Mouse (Mus musculus): ENCODE data around the gene Fosb. TPM values are rescaled to one million over a fixed set of nuclear protein-coding genes. Genes with fewer than 3 reads are reported as not detected.

The Fosb gene
- total and polyA plus RNA-seq, 2 experiments = 0.06 to 0.09 TPM

DNA sequence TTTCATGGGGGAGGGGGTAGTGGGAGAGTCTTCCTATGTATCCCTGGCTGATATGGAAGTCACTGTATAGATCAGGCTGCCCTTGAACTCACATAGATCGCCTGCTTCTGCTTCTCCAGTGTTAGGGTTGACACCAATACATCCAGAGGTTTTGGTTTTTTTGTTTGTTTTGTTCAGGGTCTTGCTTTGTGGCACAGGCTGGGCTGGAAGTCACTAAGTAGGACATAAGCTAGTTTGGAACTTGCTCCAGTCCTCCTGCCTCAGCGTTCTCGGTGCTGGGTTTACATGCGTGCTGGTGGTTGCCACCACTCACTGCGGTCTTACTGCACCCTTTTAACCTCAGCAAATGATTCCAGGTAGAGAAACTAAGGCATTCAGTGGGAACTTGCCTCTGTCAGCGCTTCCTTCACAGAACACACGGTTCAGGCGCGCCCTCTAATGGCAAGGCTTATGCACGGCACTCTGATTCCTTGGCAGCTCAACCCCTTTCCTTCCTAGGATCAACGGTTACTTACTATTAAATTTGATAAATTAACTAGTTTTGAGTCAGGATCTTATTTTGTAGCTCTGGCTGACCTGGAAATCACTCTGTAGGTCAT lies 33.5 kb upstream of the Fosb start:
- no peak overlapping the region for H3K27ac ChIP-seq (replicated peaks; ENCODE audit: insufficient read depth, low read depth, low read length)
- no peak overlapping the region for H3K4me3 ChIP-seq (ENCODE audit: insufficient read depth, low read depth, low read length)
- H3K27me3 ChIP-seq (ENCODE audit: control insufficient read depth, insufficient read depth, low read length) = 0 out of 2 replicates have a peak, but pooled peaks cover 2% of the 10 kb centered on the region
- WGBS = 0% methylated on average over 11 of the region's 11 CpGs
- H3K79me2 ChIP-seq (ENCODE audit: control insufficient read depth, insufficient read depth, low read length) = no peaks in the 10 kb centered on the region
- TF ChIP-seq CTCF (IDR thresholded peaks at IDR 0.05; ENCODE audit: low read depth, low read length) = peak; percentile 96
- no peak for TF ChIP-seq POLR2A (IDR thresholded peaks at IDR 0.05; ENCODE audit: extremely low read depth, insufficient read depth, low read length)
- peaks cover 1% of the 10 kb centered on the region; the same call in 1 of the 2 replicates for H3K4me1 ChIP-seq (ENCODE audit: control insufficient read depth, insufficient read depth, low read length)
- peak overlapping the region; percentile 41; the same call in 1 of the 2 replicates for H3K9ac ChIP-seq (ENCODE audit: low read depth, low read length)
- DNase-seq (ENCODE audit: extremely low read depth, low read depth, low spot score) = peak; percentile 64
- H3K36me3 ChIP-seq (ENCODE audit: control insufficient read depth, insufficient read depth, low read length) = no peaks in the 10 kb centered on the region

DNA sequence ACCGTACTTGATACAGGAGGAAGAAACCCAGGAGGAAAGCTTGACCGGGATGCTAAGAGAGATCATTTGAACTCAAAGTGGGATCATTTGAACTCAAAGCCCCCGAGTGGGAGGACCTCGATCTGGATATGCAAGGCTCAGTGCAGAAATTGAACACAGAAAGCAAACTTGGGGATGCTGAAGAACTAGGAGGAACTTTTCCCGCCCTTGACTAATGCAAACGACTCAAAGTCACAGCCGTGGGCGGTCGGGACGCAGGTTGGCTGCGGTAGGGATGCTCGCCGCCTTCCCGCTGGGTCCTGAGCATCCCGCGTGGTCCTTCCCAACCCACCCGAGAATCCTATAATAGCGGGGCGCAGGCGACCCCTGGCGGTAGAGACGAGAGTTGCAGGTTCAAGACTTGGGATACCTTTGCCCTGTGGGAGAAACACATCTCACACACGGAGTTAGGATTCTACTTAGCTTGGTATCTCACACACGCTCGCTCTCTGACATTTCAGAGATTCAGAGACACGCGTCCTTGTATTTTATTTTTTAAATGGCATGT lies 32.7 kb upstream of the Fosb start:
- Histone ChIP-seq H3K27me3 (ENCODE audit: control insufficient read depth, insufficient read depth, low read length) (0 out of 2 replicates have a peak, but pooled peaks cover 2% of the 10 kb centered on the region), H3K4me3 (ENCODE audit: insufficient read depth, low read depth, low read length) (peak overlapping the region; percentile 42; the same call in 1 of the 2 replicates), H3K27ac (replicated peaks; ENCODE audit: insufficient read depth, low read depth, low read length) (no peak overlapping the region), H3K4me1 (ENCODE audit: control insufficient read depth, insufficient read depth, low read length) (peaks cover 1% of the 10 kb centered on the region; the same call in 1 of the 2 replicates), H3K36me3 (ENCODE audit: control insufficient read depth, insufficient read depth, low read length) (no peaks in the 10 kb centered on the region), H3K9ac (ENCODE audit: low read depth, low read length) (no peak overlapping the region), H3K79me2 (ENCODE audit: control insufficient read depth, insufficient read depth, low read length) (no peaks in the 10 kb centered on the region)
- no peak for TF ChIP-seq POLR2A (IDR thresholded peaks at IDR 0.05; ENCODE audit: extremely low read depth, insufficient read depth, low read length)
- TF ChIP-seq CTCF (IDR thresholded peaks at IDR 0.05; ENCODE audit: low read depth, low read length) = peak; percentile 96
- peak; percentile 41 for DNase-seq (ENCODE audit: extremely low read depth, low read depth, low spot score)
- WGBS = under 1% methylated on average over 27 of the region's 27 CpGs

DNA sequence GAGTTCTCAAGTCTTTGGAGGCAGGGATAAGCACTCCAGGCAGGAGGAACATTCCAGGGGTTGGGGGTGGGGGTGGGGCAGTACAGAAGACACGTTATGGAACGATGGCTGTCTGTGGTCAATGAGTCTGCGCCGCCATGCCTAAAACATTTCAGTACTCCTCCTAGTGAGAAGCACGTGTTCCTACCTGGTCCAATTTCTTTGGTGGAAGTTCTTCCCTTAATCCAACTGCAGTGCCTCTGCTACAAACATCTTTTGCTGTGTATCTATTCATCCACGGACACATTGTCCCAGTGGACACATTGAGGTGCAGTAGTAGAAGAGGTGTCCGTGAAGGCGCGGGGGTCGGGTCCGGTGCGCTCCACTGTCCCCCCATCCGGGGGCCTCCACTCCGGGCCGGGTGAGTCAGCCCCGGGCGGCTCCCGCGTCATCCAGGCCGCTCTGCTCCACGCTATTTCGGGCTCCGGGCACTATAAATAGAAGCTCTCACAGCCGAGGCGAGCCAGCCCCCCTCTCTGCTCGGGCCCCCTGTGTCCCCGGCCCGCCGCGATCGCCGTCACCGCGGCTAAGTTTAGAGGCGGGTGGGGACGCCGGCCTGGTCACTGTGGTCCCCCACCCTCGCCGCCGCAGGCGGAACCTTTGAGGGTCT lies 32.0 kb upstream of the Fosb start:
- no peak overlapping the region for H3K9ac ChIP-seq (ENCODE audit: low read depth, low read length)
- H3K27ac ChIP-seq (replicated peaks; ENCODE audit: insufficient read depth, low read depth, low read length) = no peak overlapping the region
- H3K36me3 ChIP-seq (ENCODE audit: control insufficient read depth, insufficient read depth, low read length) = no peaks in the 10 kb centered on the region
- no peak for DNase-seq (ENCODE audit: extremely low read depth, low read depth, low spot score)
- TF ChIP-seq CTCF (IDR thresholded peaks at IDR 0.05; ENCODE audit: low read depth, low read length) = no peak
- H3K27me3 ChIP-seq (ENCODE audit: control insufficient read depth, insufficient read depth, low read length) = 0 out of 2 replicates have a peak, but pooled peaks cover 2% of the 10 kb centered on the region
- H3K4me1 ChIP-seq (ENCODE audit: control insufficient read depth, insufficient read depth, low read length) = peaks cover 1% of the 10 kb centered on the region; the same call in 1 of the 2 replicates
- WGBS = 3% methylated on average over 41 of the region's 41 CpGs
- H3K4me3 ChIP-seq (ENCODE audit: insufficient read depth, low read depth, low read length) = no peak overlapping the region
- no peaks in the 10 kb centered on the region for H3K79me2 ChIP-seq (ENCODE audit: control insufficient read depth, insufficient read depth, low read length)

DNA sequence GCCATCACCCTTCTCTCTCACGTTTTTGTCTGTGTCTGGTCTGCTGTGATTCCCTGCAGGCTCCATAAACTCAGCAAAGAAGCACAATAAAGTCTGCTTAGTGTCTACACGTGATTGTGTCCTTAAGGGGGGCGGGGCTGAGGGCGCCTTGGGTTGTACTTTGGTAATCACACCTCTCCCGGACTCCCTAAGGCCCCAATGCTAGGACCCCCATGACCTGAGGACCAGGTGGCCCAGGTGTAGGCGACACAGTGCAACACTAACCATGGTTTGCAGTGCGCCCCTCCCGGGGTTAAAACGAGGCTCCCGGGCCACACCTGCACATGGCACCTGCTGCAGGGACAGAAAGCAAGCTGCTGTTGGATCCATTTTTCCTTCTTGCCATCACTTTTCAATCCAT lies 31.4 kb upstream of the Fosb start:
- DNase-seq (ENCODE audit: extremely low read depth, low read depth, low spot score) = no peak
- WGBS = 20% methylated on average over 10 of the region's 10 CpGs
- Histone ChIP-seq H3K79me2 (ENCODE audit: control insufficient read depth, insufficient read depth, low read length) (no peaks in the 10 kb centered on the region), H3K9ac (ENCODE audit: low read depth, low read length) (no peak overlapping the region), H3K4me3 (ENCODE audit: insufficient read depth, low read depth, low read length) (no peak overlapping the region), H3K27me3 (ENCODE audit: control insufficient read depth, insufficient read depth, low read length) (0 out of 2 replicates have a peak, but pooled peaks cover 2% of the 10 kb centered on the region), H3K27ac (replicated peaks; ENCODE audit: insufficient read depth, low read depth, low read length) (no peak overlapping the region), H3K4me1 (ENCODE audit: control insufficient read depth, insufficient read depth, low read length) (peaks cover 1% of the 10 kb centered on the region; the same call in 1 of the 2 replicates), H3K36me3 (ENCODE audit: control insufficient read depth, insufficient read depth, low read length) (no peaks in the 10 kb centered on the region)
- TF ChIP-seq POLR2A (IDR thresholded peaks at IDR 0.05; ENCODE audit: extremely low read depth, insufficient read depth, low read length) (no peak), CTCF (IDR thresholded peaks at IDR 0.05; ENCODE audit: low read depth, low read length) (no peak)

DNA sequence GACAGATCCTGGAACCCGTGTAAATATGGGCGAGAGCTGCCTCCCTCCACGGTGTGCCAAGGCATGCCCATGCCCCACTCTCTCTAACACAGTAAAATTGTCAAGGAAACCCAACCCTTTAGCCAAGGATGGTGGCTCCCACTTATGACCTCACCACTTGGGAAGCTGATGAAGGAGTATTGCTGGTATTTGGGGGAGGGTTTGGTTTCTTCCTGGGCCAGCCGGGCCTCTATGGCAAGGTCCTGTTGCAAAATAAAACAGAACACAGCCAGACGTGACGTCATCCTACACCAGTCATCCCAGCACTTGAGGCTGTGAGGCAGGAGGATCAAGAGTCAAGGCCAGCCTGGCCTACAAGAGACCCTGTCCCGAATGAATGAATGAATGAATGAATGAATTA lies 28.7 kb upstream of the Fosb start:
- no peak for DNase-seq (ENCODE audit: extremely low read depth, low read depth, low spot score)
- H3K36me3 ChIP-seq (ENCODE audit: control insufficient read depth, insufficient read depth, low read length) = no peaks in the 10 kb centered on the region
- H3K9ac ChIP-seq (ENCODE audit: low read depth, low read length) = no peak overlapping the region
- TF ChIP-seq POLR2A (IDR thresholded peaks at IDR 0.05; ENCODE audit: extremely low read depth, insufficient read depth, low read length) = no peak
- TF ChIP-seq CTCF (IDR thresholded peaks at IDR 0.05; ENCODE audit: low read depth, low read length) = no peak
- no peaks in the 10 kb centered on the region for H3K79me2 ChIP-seq (ENCODE audit: control insufficient read depth, insufficient read depth, low read length)
- 0 out of 2 replicates have a peak, but pooled peaks cover 2% of the 10 kb centered on the region for H3K27me3 ChIP-seq (ENCODE audit: control insufficient read depth, insufficient read depth, low read length)
- WGBS = 73% methylated on average over 7 of the region's 7 CpGs
- H3K27ac ChIP-seq (replicated peaks; ENCODE audit: insufficient read depth, low read depth, low read length) = no peak overlapping the region
- no peak overlapping the region for H3K4me3 ChIP-seq (ENCODE audit: insufficient read depth, low read depth, low read length)
- H3K4me1 ChIP-seq (ENCODE audit: control insufficient read depth, insufficient read depth, low read length) = peaks cover 1% of the 10 kb centered on the region; the same call in 1 of the 2 replicates

All from liver, adult 2 months (tissue).